Mouse (Mus musculus) MEL (cell line): ENCODE measurements around the gene Dzip1.

Experiments used
- CTCF ChIP-seq, 3 experiments: IDR thresholded peaks in 2 of 3; conservative IDR thresholded peaks in 1 of 3; 2 replicates each; pipeline ENCODE4 v1.5.1; 2011 to 2012; ENCODE audit warnings: low read length in 3 of 3, low read depth in 2 of 3, mild to moderate bottlenecking in 2 of 3, improper control_type of control experiment in 1 of 3, inconsistent platforms in 1 of 3, mixed read lengths in 1 of 3, moderate library complexity in 1 of 3; ENCODE audit not compliant: control insufficient read depth in 1 of 3, insufficient read depth in 1 of 3, poor library complexity in 1 of 3, severe bottlenecking in 1 of 3
- EP300 ChIP-seq, 2 experiments: IDR thresholded peaks; 2 replicates each; pipeline ENCODE4 v1.6.1; 2011; ENCODE audit warnings: improper control_type of control experiment in 2 of 2, low read length in 2 of 2, low read depth in 1 of 2, mild to moderate bottlenecking in 1 of 2
- GATA1 ChIP-seq: IDR thresholded peaks from 2 replicates; pipeline ENCODE4 v1.6.1; 2011; ENCODE audit warnings: low read depth, low read length, improper control_type of control experiment
- POLR2A ChIP-seq, 2 experiments: IDR thresholded peaks; 2 replicates each; pipeline ENCODE4 v1.6.1; 2011 to 2012; ENCODE audit warnings: low read length in 2 of 2, mild to moderate bottlenecking in 2 of 2, control low read depth in 1 of 2, improper control_type of control experiment in 1 of 2, low read depth in 1 of 2, moderate library complexity in 1 of 2; ENCODE audit not compliant: control insufficient read depth in 1 of 2, insufficient read depth in 1 of 2, poor library complexity in 1 of 2
- USF2 ChIP-seq, 2 experiments: IDR thresholded peaks; 2 replicates each; pipeline ENCODE4 v1.6.1; 2011 to 2012; ENCODE audit warnings: improper control_type of control experiment in 2 of 2, low read length in 2 of 2, borderline replicate concordance in 1 of 2, inconsistent platforms in 1 of 2, low read depth in 1 of 2, mild to moderate bottlenecking in 1 of 2; ENCODE audit not compliant: insufficient read depth in 1 of 2

GRCm38 (mm10) chr14:118907592-118907991 is 17.7 kb downstream of the Dzip1 start:
- TF ChIP-seq GATA1 (no peak), EP300 (IDR thresholded peaks at IDR 0.05; ENCODE audit: low read depth in 1 of 2, low read length in 2 of 2) (no peak), POLR2A (IDR thresholded peaks at IDR 0.05; ENCODE audit: control insufficient read depth in 1 of 2, insufficient read depth in 1 of 2, low read depth in 1 of 2, low read length in 2 of 2, poor library complexity in 1 of 2) (no peak), CTCF (IDR thresholded peaks at IDR 0.05 in 2 of 3, conservative IDR thresholded peaks at IDR 0.05 in 1 of 3; ENCODE audit: control insufficient read depth in 1 of 3, insufficient read depth in 1 of 3, low read depth in 2 of 3, low read length in 3 of 3, poor library complexity in 1 of 3, severe bottlenecking in 1 of 3) (no peak), USF2 (IDR thresholded peaks at IDR 0.05; ENCODE audit: borderline replicate concordance in 1 of 2, insufficient read depth in 1 of 2, low read depth in 1 of 2, low read length in 2 of 2) (no peak)
